Mouse (Mus musculus) forebrain, embryonic 16.5 days (tissue): ENCODE measurements around the gene Itpka. TPM values are rescaled to one million over a fixed set of nuclear protein-coding genes. Genes with fewer than 3 reads are reported as not detected.
A peak's percentile ranks its signal among the peaks of the same experiment; 100 is the strongest.
"Not testable (repeated sequence)": the region's sequence is repeated elsewhere in the genome, so short reads cannot be mapped to it uniquely, and the experiment has no call there.

Source experiments
- ATAC-seq: fragments of 200-750 bp; cut with Nextera tagmentation; 2 replicates; pipeline ENCODE4 v1.8.0; 2017; ENCODE audit warnings: mild to moderate bottlenecking, moderate library complexity
- H3K27ac ChIP-seq: fragments of 300-500 bp; sonication (generic); 2 replicates; pipeline ENCODE4 v1.5.1; 2014; ENCODE audit warnings: low read length, control low read depth
- H3K27me3 ChIP-seq: fragments of 300-500 bp; sonication (generic); replicated peaks from 2 replicates; pipeline ENCODE4 v1.6.1; 2014; ENCODE audit warnings: low read length; ENCODE audit not compliant: control insufficient read depth, insufficient read depth
- H3K36me3 ChIP-seq: fragments of 300-500 bp; sonication (generic); 2 replicates; pipeline ENCODE4 v1.6.1; 2014; ENCODE audit not compliant: control insufficient read depth, insufficient read depth
- H3K4me1 ChIP-seq: fragments of 300-500 bp; sonication (generic); replicated peaks from 2 replicates; pipeline ENCODE4 v1.6.1; 2014; ENCODE audit warnings: low read length; ENCODE audit not compliant: control insufficient read depth, insufficient read depth
- H3K4me2 ChIP-seq: fragments of 300-500 bp; sonication (generic); 2 replicates; pipeline ENCODE4 v1.6.1; 2014; ENCODE audit warnings: mild to moderate bottlenecking, low read length, control low read depth
- H3K4me3 ChIP-seq: fragments of 300-500 bp; sonication (generic); replicated peaks from 2 replicates; pipeline ENCODE4 v1.5.1; 2014; ENCODE audit warnings: mild to moderate bottlenecking, low read length, control low read depth
- H3K9ac ChIP-seq: fragments of 300-500 bp; sonication (generic); replicated peaks from 2 replicates; pipeline ENCODE4 v1.6.1; 2014; ENCODE audit warnings: low read depth, low read length, control low read depth
- H3K9me3 ChIP-seq: fragments of 300-500 bp; sonication (generic); 2 replicates; pipeline ENCODE4 v1.6.1; 2016; ENCODE audit warnings: low read length; ENCODE audit not compliant: control insufficient read depth
- WGBS: fragments of 180-500 bp; shearing (Covaris S2); extraction: QIAGEN DNeasy Blood & Tissue Kit; methylation state at CpG from one replicate; pipeline ENCODE4 v1.1.7; 2014; 5-methylcytosine and 5-hydroxymethylcytosine counted together
- polyA plus RNA-seq: library from polyadenylated mRNA; unstranded; fragments of >200 nt; fragmentation: Nextera tagmentation; extraction: Ambion mirVana; gene quantifications from 2 replicates; pipeline ENCODE4 v1.2.1, GENCODE M21; 2015

The Itpka gene
- 1.1 and 1.4 TPM in 2 replicates for polyA plus RNA-seq

DNA sequence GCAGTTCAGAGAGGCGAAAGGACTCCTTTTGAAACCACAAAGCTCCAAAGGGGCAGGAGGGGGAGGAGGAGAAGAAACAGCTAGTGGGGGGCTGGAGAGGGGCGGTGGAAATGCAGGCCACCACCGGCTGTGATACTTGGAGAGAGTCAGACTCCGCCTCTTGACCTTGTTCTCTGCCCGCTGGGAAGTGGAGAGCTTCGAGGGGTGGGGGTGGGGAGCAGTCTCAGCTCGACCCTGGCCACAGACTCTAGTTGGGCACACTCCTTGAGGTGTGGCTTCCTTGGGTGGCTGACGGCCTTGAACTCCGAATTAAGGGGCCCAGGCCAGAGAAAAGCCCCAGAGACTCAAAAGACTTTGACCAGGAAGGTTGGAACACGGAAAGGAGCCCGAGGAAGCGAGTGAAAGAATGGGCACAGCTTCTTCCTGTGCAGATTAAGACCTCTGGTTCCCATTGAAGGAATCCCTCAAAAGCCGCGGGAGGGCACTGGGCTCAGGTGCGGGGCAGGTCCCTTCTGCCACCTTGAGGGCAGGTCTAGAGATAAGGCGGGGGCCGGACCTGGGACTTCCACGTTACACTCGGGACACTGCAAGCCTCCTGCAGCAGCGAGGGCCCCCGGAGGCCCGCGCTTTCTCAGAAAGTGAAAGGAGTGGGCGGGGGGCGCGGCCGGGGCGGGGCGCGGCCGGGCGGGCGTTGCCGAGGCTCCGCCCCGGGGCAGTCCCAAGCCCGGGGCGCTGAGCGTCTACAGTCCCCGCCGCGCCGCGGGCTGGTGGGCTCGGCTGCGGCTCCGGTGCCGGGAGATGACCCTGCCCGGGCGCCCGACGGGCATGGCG is at the start of gene Itpka:
Gene Itpka, plus strand, starts transcription at position 757 of the 831 bp plus-strand sequence.
- ATAC-seq = peak; percentile 82
- WGBS = under 1% methylated on average over 52 of the region's 53 CpGs
- Histone ChIP-seq H3K9ac (peak within 1 kb of the TSS; percentile 64), H3K9me3 (no peaks in the 10 kb centered on the region), H3K4me1 (peaks cover 27% of the 10 kb centered on the region), H3K4me2 (peak within 1 kb of the TSS; percentile 96), H3K36me3 (no peaks in the 10 kb centered on the region), H3K4me3 (peak within 1 kb of the TSS; percentile 59), H3K27ac (no peak within 1 kb of the TSS), H3K27me3 (peaks cover 33% of the 10 kb centered on the region)

DNA sequence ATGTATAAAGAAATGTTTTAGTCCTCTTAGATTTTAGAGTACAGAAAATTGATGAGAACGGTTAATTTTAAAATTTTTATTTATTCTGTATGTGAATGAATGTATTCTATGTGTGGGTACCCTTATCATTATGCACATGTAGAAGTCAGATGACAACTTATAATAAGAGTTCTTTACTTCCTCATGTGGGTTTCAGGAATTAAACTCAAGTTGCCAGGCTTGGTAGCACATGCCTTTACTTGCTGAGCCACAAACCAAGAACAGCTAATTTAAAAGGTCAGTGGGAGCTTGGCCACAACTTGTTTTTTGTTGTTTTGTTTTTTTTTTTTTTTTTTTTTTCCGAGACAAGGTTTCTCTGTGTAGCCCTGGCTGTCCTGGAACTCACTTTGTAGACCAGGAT is 47.3 kb upstream of the Itpka start:
- no peaks in the 10 kb centered on the region for H3K27me3 ChIP-seq
- H3K4me1 ChIP-seq = no peaks in the 10 kb centered on the region
- 98% methylated on average over 2 of the region's 2 CpGs for WGBS
- no peak overlapping the region for H3K9ac ChIP-seq
- no peaks in the 10 kb centered on the region for H3K36me3 ChIP-seq
- ATAC-seq = no peak
- H3K4me2 ChIP-seq = no peak overlapping the region
- H3K9me3 ChIP-seq = no peaks in the 10 kb centered on the region
- H3K27ac ChIP-seq = no peak overlapping the region
- no peak overlapping the region for H3K4me3 ChIP-seq

DNA sequence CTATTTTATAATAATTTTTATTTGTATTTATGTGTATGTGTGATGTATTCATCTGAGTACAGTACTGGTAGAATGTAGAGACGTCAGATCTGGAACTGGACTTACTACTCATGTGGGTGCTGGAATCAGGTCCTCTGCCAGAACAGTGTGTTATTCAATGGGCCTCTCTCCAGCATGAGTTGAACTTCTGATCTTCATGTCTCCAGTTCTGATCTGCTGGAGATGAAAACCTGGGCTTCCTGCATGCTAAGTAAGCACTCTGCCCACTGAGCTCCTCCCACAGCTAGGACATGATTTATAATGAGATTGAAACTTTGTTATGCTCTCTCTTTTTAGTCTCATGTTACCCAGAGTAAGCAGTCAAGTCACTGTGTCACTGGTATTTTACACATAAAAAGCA is 46.0 kb upstream of the Itpka start:
- Histone ChIP-seq H3K9me3 (no peaks in the 10 kb centered on the region), H3K4me3 (no peak overlapping the region), H3K9ac (no peak overlapping the region), H3K27ac (no peak overlapping the region), H3K27me3 (no peaks in the 10 kb centered on the region), H3K4me2 (no peak overlapping the region), H3K4me1 (no peaks in the 10 kb centered on the region), H3K36me3 (no peaks in the 10 kb centered on the region)
- WGBS = 69% methylated on average over 1 of the region's 1 CpGs
- ATAC-seq = no peak

DNA sequence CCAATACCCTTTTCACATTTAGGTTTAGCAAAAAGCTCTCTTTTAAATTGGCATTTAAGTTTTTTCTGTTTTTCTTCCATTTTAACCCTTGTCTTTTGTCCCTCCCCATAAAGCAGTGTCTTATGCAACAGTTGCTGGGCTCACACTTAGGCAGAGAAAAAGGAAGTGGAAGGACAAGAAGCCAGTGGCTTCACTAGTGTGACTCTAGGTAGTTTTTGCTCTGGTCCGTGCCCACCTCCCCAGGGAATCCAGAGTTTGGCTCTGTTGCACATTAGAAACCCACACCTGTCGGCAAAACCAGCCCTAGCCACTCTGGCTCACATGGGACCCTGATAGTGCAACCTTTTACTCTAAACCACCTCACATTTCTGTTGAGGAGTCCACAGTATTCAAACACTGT is 43.7 kb upstream of the Itpka start:
- no peaks in the 10 kb centered on the region for H3K4me1 ChIP-seq
- no peak for ATAC-seq
- H3K27ac ChIP-seq = no peak overlapping the region
- H3K9me3 ChIP-seq = no peaks in the 10 kb centered on the region
- no peaks in the 10 kb centered on the region for H3K27me3 ChIP-seq
- H3K36me3 ChIP-seq = peaks cover 2% of the 10 kb centered on the region; the same call in 1 of the 2 replicates
- WGBS = 85% methylated on average over 2 of the region's 2 CpGs
- H3K4me3 ChIP-seq = no peak overlapping the region
- no peak overlapping the region for H3K9ac ChIP-seq
- no peak overlapping the region for H3K4me2 ChIP-seq

DNA sequence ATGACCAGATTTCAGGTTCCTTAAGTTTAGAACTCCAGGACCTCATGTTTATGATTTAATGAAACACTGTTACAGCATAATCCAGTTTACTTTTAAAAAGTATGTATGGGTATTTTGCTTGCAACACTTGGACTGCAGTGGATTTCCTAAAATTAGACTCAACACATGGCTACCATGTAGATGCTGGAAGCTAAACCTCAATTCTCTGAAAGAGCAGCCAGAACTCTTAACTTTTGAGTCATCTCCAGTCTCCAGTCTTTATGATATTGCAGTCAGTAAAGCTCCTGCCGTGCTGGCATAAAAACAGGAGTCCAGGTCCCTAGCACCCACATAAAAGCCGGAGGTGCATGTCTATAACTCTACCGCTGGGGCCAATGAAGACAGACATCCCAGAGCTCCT is 42.2 kb upstream of the Itpka start:
- Histone ChIP-seq H3K9me3 (no peaks in the 10 kb centered on the region), H3K4me2 (no peak overlapping the region), H3K4me3 (no peak overlapping the region), H3K36me3 (peaks cover 5% of the 10 kb centered on the region), H3K9ac (no peak overlapping the region), H3K4me1 (no peaks in the 10 kb centered on the region), H3K27me3 (no peaks in the 10 kb centered on the region), H3K27ac (no peak overlapping the region)
- 94% methylated on average over 3 of the region's 3 CpGs for WGBS
- ATAC-seq = no peak

DNA sequence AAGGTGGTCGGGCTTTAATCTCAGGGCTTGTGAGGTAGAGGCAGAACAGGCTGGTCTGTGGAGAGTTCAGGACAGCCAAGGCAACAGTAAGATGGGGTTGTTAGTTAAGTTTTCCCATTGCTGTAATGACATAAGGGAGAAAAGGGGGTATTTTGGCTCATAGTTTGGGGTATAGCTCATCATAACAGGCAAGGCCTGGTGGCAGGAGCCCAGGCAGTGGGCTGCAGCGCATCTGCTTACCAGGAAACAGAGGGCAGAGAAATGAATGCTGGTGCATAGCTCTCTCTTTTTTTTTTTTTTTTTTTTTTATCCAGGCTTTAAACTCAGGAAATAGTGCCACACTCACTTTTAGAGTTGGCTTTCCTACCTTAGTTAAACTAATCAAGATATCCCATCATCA is 39.0 kb upstream of the Itpka start:
- H3K4me2 ChIP-seq = no peak overlapping the region
- H3K27ac ChIP-seq = no peak overlapping the region
- WGBS = 73% methylated on average over 2 of the region's 2 CpGs
- H3K4me3 ChIP-seq = no peak overlapping the region
- ATAC-seq = no peak
- H3K4me1 ChIP-seq = no peaks in the 10 kb centered on the region
- no peaks in the 10 kb centered on the region for H3K27me3 ChIP-seq
- no peaks in the 10 kb centered on the region for H3K9me3 ChIP-seq
- no peak overlapping the region for H3K9ac ChIP-seq
- H3K36me3 ChIP-seq = peaks cover 21% of the 10 kb centered on the region

DNA sequence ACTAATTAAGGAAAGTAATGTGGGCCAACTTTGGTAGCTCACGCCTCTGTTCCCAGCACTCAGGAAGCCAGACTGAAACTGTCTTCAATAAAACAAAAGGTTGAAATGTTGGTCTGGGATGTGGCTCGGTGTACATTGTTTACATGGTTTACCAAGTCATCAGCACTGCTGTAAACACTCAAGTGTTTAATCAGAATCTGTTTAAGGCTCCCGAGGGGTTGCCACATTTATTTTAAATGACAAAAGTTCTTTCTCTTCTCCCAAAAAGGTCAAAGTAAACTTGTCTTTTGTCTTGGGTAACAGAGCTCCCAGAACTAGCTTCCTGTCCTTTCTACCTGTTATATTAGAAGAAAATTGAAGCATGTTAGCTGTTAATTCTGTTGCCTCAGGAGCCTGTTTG is 34.5 kb upstream of the Itpka start:
- H3K36me3 ChIP-seq = peaks cover 25% of the 10 kb centered on the region
- H3K4me1 ChIP-seq = no peaks in the 10 kb centered on the region
- ATAC-seq = no peak
- H3K9ac ChIP-seq = no peak overlapping the region
- H3K9me3 ChIP-seq = no peaks in the 10 kb centered on the region
- no peak overlapping the region for H3K27ac ChIP-seq
- no peak overlapping the region for H3K4me2 ChIP-seq
- WGBS = 84% methylated on average over 3 of the region's 3 CpGs
- no peaks in the 10 kb centered on the region for H3K27me3 ChIP-seq
- no peak overlapping the region for H3K4me3 ChIP-seq

DNA sequence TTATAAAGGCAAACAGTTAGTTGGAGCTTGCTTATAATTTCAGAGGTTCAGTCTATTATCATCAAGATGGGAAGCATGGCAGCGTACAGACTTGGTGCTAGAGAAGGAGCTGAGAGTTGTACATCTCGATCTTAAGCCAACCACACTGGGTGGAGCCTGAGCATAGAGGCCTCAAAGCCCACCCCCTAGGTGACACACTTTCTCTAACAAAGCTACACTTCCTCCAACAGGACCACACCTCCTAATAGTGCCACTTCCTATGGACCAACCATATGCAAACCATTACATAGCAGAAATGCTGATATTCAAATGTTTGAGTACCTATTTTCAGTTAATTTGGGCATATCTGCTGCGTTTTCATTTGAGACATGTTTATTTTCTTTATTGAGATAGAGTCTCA is 32.1 kb upstream of the Itpka start:
- 93% methylated on average over 3 of the region's 3 CpGs for WGBS

DNA sequence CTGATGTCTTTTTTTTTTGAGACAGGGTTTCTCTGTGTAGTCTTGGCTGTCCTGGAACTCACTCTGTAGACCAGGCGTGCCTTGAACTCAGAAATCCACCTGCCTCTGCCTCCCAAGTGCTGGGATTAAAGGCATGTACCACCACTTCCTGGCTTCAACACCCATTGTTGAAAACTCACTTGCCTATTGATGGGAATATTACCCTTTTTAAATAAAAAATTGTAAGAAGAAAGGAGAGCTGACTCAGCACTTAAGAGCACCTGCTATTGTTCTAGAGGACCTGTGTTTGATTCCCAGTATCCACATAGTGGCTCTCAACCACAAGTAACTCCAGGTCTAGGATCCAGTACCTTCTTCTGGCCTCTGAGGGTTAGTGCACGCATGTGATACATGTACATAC is 26.3 kb upstream of the Itpka start:
- H3K4me2 ChIP-seq, H3K9me3 ChIP-seq, H3K4me3 ChIP-seq, H3K27ac ChIP-seq, H3K27me3 ChIP-seq, H3K9ac ChIP-seq, H3K4me1 ChIP-seq, ATAC-seq: not testable (repeated sequence)
- peaks cover 15% of the 10 kb centered on the region for H3K36me3 ChIP-seq
- 90% methylated on average over 2 of the region's 2 CpGs for WGBS

More for the DNA sequence above, 32.1 kb upstream of the Itpka start:
- no peaks in the 10 kb centered on the region for H3K9me3 ChIP-seq
- H3K4me2 ChIP-seq = no peak overlapping the region
- no peak overlapping the region for H3K27ac ChIP-seq
- no peak overlapping the region for H3K9ac ChIP-seq
- H3K4me1 ChIP-seq = no peaks in the 10 kb centered on the region
- H3K27me3 ChIP-seq = no peaks in the 10 kb centered on the region
- no peak for ATAC-seq
- no peak overlapping the region for H3K4me3 ChIP-seq
- H3K36me3 ChIP-seq = peaks cover 23% of the 10 kb centered on the region
